10 mouse cellular contexts compared by ENCODE assay signal in the genomic region with DNA sequence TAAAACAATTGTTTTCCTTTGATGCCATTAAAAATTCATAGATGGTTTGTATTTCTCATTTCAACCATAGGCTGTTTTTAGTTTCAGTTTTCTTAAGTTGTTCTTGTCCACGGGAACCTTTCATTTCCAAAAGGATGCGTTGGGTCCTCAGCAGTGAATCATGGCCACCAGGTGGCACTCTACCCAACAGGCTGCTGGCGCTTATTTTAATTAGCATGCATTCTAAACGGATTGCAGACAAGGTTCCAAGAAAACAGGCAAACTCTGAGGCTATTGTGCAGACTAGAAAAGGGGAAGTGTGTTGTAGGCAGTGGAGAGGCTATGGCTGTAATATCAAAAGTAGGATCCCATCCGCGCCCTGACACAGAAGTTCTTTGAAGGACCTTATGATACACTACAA.
A peak's percentile ranks its signal among the peaks of the same experiment; 100 is the strongest.
DNase-seq lines count a peak whose midpoint lies in the region; ATAC-seq lines count a peak whose summit lies in the region.
"Had no signal": no experiment of that assay in that cellular context is flagged by ENCODE, and none has a peak within 500 bp of the region (broad histone marks: within the 10 kb centered on the region; RNA-seq: fewer than 3 reads in every experiment).

No protein-coding gene starts in this region.

- H3K4me1 ChIP-seq in kidney, embryonic 15.5 days, result no peaks in the 10 kb centered on the region
- H3K4me1 ChIP-seq in megakaryocyte, embryonic 14.5 days, result 0 out of 2 replicates have a peak, but pooled peaks cover 5% of the 10 kb centered on the region
- H3K4me1 ChIP-seq: embryonic facial prominence, embryonic 13.5 days had no signal

- no peak for ATAC-seq in kidney, embryonic 15.5 days (replicated peaks; ENCODE audit: low FRiP score)

- H3K27ac ChIP-seq in kidney, embryonic 15.5 days, result no peak overlapping the region
- H3K27ac ChIP-seq: embryonic facial prominence, embryonic 13.5 days had no signal

- H3K36me3 ChIP-seq in kidney, embryonic 15.5 days, result no peaks in the 10 kb centered on the region
- H3K36me3 ChIP-seq in megakaryocyte, embryonic 14.5 days (replicated peaks; ENCODE audit: low read length), result no peaks in the 10 kb centered on the region
- H3K36me3 ChIP-seq: embryonic facial prominence, embryonic 13.5 days had no signal

- H3K4me3 ChIP-seq in kidney, embryonic 15.5 days (replicated peaks), result no peak overlapping the region
- H3K4me3 ChIP-seq in megakaryocyte, embryonic 14.5 days (replicated peaks), result peak overlapping the region; percentile 66
- H3K4me3 ChIP-seq: embryonic facial prominence, embryonic 13.5 days; myocyte had no signal

- WGBS in kidney, embryonic 15.5 days, result 52% methylated on average over 6 of the region's 6 CpGs

- H3K4me2 ChIP-seq in kidney, embryonic 15.5 days, result no peak overlapping the region
- H3K4me2 ChIP-seq: embryonic facial prominence, embryonic 13.5 days had no signal

- H3K27me3 ChIP-seq in kidney, embryonic 15.5 days, result no peaks in the 10 kb centered on the region
- no peaks in the 10 kb centered on the region for H3K27me3 ChIP-seq in megakaryocyte, embryonic 14.5 days (replicated peaks)
- H3K27me3 ChIP-seq: embryonic facial prominence, embryonic 13.5 days had no signal

- no peaks in the 10 kb centered on the region for H3K9me3 ChIP-seq in kidney, embryonic 15.5 days (replicated peaks)
- H3K9me3 ChIP-seq in megakaryocyte, embryonic 14.5 days, result peaks cover 4% of the 10 kb centered on the region; the same call in 1 of the 2 replicates
- H3K9me3 ChIP-seq: embryonic facial prominence, embryonic 13.5 days had no signal

- peak; percentile 73 for DNase-seq in kidney, adult 18-20 months
- DNase-seq in adipocyte (ENCODE audit: low spot score), result peak; percentile 66
- DNase-seq in cerebellum, postnatal 4 days (ENCODE audit: low spot score in 2 of 2), result peak; percentile 40 to 69
- DNase-seq in gastrocnemius, postnatal 25 days, result peak; percentile 10
- peak; percentile 39 to 81 for DNase-seq in layer of hippocampus, postnatal 25 days (ENCODE audit: extremely low spot score in 1 of 2, low spot score in 1 of 2)
- DNase-seq in thymus, postnatal 0 days (ENCODE audit: low spot score), result peak; percentile 52

- no peak overlapping the region for H3K9ac ChIP-seq in kidney, embryonic 15.5 days
- H3K9ac ChIP-seq: embryonic facial prominence, embryonic 13.5 days had no signal

Comparison
In these comparisons a context has a peak if more than half of its experiments do, and no peak if none do; other contexts are left out.
1. DNase-seq: peak in every context shown above with its lines; median percentile 73 in kidney, adult 18-20 months; 66 in adipocyte; 60 in layer of hippocampus, postnatal 25 days; 54 in cerebellum, postnatal 4 days; 52 in thymus, postnatal 0 days; 10 in gastrocnemius, postnatal 25 days.